Mouse (Mus musculus): ENCODE data around the gene Slc9b1.

Slc9b1 gene

DNA sequence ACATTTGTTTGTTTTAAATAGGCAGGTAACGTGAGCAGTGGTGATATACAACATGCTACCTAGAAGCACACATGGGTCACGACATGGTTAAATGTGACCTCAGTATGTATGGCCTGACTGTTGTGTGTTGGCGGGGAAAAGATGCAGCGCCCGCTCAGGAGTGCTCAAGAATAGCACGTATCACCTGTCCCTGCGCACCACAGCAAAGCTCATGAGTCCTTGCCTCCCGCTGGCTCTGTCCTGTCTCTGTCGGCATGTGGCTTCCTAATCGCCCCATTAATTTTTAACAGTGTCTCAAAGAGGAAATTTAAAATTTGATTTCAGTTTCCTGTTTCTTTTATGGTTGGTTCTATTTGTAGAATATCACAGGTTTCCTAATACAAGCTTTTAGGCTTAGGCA lies 29.6 kb downstream of the Slc9b1 start:
- in situ Hi-C loops (cut with MboI, MseI), result no loop called here

DNA sequence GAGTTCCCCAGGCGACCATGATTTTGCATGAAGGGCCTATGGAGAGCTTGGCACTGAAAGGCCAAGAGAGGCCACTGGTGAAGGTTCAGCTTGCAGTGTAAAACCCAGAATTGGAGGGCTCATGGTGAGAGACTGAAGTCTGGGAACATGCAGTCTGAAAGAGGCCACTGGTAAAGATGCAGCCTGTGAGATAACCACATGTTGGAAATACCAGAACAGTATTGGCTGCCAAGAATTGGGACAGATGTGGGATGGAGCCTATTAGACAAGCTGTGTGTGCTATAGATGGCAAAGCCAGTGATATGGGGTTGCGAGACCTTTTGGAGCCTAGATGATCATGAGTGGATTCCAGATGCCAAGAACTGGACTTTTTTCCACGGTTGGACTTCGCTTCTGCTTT lies 32.0 kb downstream of the Slc9b1 start:
- in situ Hi-C loops (cut with MboI, MseI), result no loop called here

DNA sequence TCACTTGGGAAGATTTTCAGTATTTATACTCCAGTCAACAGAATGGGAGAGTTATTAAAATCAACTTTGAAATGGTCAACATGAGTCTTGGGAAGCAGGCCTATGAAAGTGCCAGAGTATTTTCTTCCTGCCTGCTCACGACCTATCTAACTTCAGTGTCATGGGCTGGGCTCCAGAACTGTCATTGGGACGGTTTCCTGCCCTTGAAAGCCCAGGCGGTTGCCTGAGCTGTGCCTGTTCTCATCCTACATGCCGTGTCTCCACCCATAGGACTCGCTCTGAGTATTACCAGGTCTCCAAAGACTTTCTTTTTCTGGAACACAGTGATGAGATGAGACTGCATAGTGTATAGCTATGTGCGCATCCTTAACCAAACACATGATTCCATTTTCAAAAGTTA lies 45.4 kb downstream of the Slc9b1 start:
- in situ Hi-C loops (cut with MboI, MseI), result loop anchor here in 1 of 2 experiments (5.0 kb wide), 1 partner anchor 114 kb away; no protein-coding TSS in a partner anchor

DNA sequence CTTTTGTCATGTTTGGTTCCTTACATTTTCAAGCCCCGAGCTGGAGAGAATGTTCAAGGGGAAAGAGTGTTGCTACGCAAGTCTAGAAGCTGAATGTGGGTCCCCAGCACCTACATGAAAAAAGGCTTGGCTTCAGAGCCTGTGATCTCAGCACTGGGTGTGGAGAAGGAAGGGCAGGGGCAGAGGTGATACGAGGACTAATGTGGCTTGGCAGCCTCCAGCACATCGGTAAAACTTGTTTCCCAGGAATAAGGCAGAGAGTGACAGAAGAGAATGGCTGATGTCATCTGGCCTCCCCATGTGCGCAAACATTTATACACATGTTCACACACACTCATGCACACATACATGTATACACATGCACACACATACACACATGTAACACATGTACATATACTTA lies 47.3 kb downstream of the Slc9b1 start:
- in situ Hi-C loops (cut with MboI, MseI), result loop anchor here in 1 of 2 experiments (5.0 kb wide), 1 partner anchor 103 kb away; no protein-coding TSS in a partner anchor

DNA sequence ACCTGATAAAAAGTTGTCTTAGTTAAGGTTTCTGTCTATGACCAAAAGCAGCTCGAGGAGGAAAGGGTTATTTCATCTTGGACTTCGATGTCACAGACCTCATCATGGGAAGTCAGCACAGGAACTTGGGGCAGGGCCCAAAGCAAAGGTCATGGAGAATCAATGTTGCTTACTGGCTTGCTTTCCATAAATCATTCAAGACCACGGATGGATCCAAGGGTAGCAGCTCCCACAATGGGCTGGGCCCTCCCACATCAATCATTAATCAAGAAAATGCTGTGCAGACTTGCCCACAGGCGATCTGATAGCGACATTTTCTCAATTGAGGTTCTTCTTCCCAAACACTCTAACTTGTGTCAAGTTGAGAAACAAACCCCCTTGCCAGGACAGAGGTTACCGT lies 48.3 kb downstream of the Slc9b1 start:
- in situ Hi-C loops (cut with MboI, MseI), result loop anchor here in 1 of 2 experiments (5.0 kb wide), 1 partner anchor 104 kb away; no protein-coding TSS in a partner anchor

DNA sequence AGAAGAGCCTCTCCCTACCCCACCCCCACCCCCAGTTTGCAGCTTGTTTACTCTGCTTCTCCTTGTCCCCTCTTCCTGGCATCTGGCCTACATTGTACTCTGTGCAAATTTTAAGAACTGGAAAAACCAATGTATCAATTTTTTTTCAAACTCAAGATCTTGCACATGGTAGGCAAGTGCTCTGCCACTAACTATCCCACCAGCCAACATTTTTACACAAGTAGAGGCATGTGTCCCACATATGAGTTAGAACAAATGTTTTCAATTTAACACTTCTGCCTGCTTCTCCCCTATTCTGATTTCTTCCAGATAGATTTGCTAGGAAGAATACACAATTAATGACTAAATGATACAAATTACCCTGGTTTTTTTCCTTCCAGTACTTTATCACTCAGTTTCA lies 49.3 kb downstream of the Slc9b1 start:
- in situ Hi-C loops (cut with MboI, MseI), result loop anchor here in 1 of 2 experiments (5.0 kb wide), 1 partner anchor 105 kb away; no protein-coding TSS in a partner anchor

DNA sequence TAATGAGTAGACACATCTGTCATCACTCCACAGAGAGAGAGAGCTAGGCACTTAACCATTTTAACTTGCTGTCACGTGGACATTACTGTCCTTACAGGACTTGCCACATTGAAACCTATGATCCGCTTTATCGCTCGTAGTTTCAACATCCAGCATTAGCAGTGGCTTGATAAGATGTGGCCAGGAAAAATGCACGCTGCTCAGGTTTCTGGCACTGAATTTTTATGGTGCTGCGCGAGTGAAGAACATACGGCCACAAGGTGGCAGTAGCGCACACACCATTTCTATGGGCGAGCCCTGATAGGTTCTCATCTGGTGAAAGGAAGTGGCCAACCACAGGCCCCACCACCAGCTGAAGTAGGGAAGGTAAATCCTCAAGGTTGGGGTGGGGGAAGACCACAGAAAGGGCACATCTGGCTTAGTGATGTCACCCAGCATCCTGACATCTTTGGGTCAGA lies 54.4 kb downstream of the Slc9b1 start:
- in situ Hi-C loops (cut with MboI, MseI), result loop anchor here in 1 of 2 experiments (5.0 kb wide), 1 partner anchor 110 kb away; no protein-coding TSS in a partner anchor

DNA sequence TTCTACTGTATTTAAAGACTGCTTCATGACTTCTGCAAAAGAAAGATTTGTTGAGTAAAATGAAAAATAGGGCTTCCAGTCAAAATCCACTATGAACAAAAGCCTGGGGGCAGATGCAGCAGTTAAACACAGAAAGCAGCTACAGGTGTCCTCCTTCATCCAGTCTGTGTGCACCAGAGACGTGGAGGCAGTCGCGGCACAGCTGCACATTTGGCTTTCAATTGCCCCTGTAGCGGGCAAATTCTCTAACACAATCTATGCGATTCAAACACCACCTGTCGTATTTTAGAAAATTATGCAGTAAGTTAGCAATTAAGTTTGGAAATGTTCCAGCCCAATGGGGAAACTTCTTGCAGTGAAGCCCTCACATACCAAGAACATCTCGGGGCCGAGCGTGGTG lies 55.4 kb downstream of the Slc9b1 start:
- in situ Hi-C loops (cut with MboI, MseI), result loop anchor here in 1 of 2 experiments (5.0 kb wide), 1 partner anchor 111 kb away; no protein-coding TSS in a partner anchor

DNA sequence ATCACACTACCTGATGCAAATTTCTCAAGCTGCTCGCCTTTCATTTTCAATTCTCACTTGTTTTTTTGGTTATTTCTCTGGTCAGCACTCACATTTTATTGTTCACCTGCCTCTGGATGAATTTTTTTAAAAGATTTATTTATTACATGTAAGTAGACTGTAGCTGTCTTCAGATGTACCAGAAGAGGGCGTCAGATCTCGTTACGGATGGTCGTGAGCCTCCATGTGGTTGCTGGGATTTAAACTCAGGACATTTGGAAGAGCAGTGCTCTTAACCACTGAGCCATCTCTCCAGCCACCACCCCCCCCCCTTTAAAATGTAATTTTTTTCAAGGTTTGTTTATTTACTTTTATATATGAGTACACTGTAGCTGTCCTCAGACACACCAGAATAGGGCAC lies 56.0 kb downstream of the Slc9b1 start:
- in situ Hi-C loops (cut with MboI, MseI), result loop anchor here in 1 of 2 experiments (5.0 kb wide), 1 partner anchor 112 kb away; no protein-coding TSS in a partner anchor

DNA sequence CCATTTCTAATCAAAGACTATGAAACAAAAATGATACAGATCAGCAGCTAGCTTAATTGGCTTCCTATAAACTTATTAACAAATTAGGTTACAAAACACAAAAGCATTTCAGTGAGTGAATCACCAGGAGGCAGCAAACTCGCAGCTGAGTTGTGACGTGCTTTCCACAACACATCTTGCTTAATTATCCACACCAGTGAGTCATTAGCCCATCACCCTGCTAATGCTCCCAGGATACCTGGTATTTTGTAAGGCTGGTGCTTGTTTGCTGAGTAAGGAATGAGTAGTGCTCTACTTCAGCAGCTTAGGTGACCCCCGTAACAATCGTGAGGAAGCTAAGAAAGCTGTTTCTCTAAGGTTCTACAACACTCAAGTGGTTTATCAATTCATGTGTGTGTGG lies 56.8 kb downstream of the Slc9b1 start:
- in situ Hi-C loops (cut with MboI, MseI), result loop anchor here in 1 of 2 experiments (5.0 kb wide), 1 partner anchor 112 kb away; no protein-coding TSS in a partner anchor

DNA sequence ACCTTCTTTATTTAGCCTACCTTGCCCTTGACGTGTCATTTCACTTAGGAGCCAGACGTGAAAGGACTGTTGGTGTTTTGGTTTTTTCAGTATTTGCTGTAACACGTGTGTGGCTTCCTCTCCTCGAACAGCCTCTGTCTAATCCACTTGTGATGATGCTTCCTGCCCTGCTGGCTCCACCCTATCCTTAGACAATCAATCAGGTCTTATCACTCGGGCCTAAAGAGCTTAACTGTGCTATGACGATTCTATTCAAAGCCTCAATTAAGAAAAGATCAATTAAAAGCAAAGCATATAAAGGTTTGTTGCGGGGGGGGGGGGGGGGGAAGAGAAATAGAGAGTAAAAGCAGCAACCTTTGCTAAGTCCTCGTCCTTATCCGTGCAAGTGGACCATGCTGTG lies 59.5 kb downstream of the Slc9b1 start:
- in situ Hi-C loops (cut with MboI, MseI), result no loop called here

DNA sequence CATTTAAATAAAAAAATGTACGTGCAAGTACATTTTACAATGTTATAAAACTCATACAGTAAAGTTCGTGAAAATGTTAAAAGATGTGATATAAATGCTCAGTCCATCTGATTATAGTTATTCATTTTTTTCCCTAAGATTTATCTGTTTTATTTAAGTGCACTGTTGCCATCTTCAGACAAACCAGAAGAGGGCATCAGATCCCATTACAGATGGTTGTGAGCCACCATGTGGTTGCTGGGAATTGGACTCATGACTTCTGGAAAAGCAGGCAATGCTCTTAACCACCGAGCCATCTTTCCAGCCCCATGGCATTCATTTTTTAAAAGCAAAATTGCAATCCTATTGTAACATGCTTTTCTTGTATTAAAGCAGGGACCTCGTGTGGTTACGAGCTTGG lies 61.4 kb downstream of the Slc9b1 start:
- in situ Hi-C loops (cut with MboI, MseI), result no loop called here

DNA sequence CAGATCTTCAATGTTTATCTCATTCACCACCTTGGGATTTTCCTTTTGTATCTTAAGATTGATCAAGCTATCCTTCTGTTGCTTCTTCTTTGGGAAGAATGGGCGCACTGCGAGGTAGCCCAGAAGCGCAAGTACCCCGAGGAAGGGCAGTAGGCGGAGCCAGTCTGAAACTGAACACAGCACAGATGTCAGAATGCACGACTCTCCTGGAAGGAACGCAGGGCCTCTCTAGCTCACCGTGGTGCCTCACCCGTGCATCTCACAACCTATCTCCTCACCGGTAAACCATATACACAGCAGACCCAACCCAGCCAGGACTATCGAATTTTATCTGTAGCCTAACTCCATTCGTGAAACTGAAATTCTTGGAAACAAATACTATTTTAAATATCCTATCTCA lies 63.2 kb downstream of the Slc9b1 start:
- in situ Hi-C loops (cut with MboI, MseI), result no loop called here

DNA sequence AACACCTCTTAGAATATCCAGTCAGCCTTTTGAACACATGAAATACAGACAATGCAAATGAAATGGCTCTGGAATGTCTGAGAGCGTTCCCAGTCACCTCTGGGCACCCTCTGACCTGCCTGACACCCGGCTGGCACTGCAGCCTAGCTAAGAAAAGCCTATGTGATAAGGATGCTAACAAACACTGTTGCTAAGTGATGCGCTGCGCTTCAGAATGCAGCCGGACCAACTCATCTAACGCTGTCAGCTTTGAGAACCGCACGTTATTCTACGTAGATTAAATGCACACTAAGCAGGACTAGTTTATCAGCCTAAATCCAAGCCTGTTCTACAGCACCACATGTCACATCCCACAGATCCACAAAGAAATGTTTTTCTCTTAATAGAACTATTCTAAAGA lies 64.0 kb downstream of the Slc9b1 start:
- in situ Hi-C loops (cut with MboI, MseI), result no loop called here

DNA sequence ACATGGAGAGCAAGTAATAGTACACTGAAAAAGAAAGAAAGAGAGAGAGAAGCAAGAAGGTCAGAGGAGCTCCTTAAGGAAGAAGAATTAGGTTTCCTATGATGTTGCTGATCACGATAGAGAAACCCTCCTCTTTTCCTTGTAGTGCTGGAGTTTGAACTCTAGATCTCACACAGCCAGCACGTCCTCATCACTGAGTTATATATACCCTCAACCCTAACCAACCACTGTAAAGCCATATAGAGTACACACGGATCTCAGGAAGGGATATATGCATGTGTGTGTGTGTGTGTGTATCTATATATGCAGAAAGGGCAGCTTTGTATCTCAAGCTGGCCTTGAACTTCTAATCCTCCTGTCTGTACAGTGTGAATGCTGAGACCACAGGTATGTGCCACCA lies 69.4 kb downstream of the Slc9b1 start:
- in situ Hi-C loops (cut with MboI, MseI), result no loop called here

DNA sequence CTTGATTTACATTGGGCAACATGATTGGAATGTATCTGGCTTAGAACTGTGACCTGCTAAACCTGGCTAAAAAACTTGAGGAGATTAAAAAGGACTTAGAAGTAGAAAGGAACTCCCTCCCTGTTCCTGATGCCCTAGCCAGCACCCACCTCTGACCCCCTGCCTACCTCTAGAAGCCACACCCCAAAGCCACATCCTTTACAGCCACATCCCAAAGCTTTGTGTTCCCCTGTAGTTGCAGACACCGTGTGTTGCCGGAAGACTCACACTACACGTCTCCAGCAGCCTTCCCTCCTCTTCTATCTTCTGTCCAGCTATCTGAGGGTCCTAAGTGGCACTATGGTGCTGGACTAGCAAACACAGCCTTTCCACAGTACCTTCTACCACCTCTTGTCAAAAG lies 70.0 kb downstream of the Slc9b1 start:
- in situ Hi-C loops (cut with MboI, MseI), result no loop called here

DNA sequence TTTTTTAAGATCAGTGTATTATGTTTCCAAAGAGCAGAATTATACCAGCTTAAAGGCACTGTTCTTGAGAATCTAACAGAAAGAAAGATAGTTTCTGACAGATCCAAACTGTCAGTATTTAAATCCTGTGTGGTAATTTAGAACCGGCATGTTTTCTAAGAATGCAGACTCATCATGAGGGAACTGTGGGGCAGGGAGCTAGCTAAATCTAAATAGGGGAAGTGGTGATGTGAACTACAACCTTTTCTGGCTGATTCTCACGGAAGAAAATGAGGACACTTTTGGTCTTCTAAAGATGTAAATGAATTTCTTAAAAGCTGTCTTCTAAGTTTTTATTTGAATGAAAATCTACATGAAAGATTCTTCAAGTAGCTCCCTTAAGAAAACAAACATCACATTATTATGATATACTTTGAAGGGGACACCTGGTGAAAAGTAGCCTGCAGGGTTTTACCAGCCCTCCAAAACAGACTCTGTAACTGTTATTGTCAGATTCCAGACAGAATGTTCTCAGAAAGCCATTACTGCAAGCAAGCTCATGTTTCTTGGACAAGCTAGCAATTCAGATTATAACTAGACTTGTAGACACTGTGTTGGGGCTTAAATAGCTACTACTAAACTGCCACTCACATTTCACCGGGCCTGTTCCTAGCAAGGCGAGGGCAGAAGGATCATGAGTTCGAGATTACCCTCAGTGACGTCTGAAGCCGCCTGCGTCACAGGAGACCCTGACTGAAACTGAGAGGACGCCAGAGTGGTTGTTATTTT lies 72.9 kb downstream of the Slc9b1 start:
- in situ Hi-C loops (cut with MboI, MseI), result no loop called here

DNA sequence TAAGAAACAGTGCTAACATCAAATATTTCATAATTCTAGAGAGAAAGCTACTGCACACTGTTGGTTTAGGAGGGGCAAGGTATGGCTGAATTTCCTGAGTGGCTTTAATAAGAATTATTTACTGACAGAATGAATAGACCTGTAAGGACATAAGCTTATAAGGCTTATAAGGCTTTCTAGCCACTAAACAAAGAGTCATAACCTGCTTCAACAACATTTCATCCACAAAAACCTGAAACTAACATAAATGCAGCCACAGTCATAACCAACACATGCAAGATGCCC lies 73.4 kb downstream of the Slc9b1 start:
- in situ Hi-C loops (cut with MboI, MseI), result no loop called here

DNA sequence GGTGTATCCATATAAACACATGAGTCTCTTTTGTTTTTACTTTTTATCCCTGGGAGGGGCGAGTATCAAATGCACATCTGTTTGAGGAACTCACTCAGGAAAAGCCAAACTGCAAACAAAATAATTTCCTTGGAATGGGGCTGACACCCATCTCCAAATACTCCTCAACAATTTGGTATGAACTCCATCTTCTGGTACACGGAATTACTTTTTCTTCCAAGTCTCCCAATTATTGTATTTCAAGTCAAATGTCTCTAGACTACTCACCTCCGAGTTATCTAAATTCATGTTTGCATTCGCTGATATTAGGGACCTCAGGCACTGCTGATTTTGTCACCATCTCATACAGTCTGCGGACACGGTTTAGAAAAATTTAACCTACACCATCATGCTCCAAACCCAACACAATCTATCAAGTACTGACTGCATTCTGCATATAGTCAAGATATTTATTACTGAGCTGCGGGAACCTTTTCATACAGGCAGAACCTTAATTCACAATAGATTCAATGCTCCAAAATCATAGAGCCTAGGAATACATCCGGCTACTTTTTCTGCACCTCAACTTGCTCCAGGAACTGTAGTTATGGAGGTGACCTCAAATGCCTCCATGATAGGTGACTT lies 74.5 kb downstream of the Slc9b1 start:
- in situ Hi-C loops (cut with MboI, MseI), result no loop called here

DNA sequence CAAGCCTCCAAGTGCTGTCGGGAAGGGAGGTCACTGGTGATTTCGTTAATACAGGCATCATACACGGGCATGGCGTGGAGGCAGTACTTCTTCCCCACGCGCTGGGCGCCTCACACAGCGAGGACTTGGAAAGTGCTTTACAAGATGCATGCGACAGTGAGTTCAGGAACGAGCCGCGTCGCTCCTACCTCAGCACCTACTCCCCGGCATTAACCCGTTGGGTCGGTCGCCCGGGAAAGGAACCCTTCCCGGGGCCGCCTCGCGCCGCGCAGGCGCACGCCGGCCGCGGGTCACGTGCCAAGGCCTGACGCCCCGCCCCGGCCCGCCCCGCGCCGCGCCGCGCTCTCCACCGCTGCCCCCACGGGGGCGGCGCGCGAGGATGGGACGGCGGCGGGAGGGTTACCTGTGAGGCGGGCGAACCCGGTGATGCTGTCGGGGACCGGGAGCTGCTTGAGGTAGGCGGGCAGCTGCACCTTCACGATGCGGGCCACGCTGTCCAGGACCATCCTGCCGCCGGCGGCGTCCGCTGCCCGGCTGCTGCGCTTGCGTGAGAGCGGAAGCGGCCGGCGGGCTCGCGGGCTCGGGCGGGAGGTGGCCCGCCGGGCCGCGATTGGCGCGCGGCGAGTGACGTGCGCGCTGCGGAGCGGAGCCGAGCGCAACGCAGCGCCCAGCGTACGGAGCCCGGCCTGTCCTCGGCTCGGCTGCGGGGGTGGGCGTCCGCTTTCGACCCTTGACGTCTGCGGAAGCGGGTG lies 75.2 kb downstream of the Slc9b1 start:
- in situ Hi-C loops (cut with MboI, MseI), result no loop called here

DNA sequence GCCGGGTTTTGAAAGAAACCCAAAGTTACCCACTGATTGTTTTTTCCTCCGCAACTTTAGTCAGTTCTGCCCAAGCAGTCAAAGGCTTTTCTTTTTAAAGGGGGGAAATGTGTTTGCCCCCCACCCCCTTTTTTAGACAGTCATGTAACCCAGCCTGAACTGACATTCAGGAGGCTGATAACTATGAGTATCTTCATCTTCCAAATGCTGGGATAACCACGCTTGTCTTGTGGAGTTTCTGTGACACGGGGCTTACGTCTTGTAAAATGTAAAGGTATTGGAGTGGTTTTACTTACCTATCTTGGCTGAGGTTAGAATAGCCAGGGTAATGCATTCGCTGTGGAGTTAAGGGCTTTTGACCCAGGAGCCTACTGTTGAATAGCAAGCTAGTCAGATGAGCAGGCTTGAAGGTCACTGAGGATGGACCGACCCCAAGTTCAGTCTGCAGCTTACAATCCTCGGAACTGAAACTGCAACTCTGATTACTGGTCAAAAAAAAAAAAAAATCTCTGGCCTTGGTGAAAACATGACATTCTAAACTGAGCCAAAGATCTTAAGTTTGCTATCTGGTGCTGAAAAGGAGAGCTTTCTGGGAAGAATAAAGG lies 75.9 kb downstream of the Slc9b1 start, which contains the start of gene Cisd2:
Cisd2 (minus strand) TSS at position 318 of the 605 bp plus-strand sequence.
- in situ Hi-C loops (cut with MboI, MseI), result no loop called here

Measured in T-helper 17 cell (primary cell).